Mouse (Mus musculus) kidney, embryonic 15.5 days (tissue): ENCODE measurements around the gene Nfib. TPM values are rescaled to one million over a fixed set of nuclear protein-coding genes. Genes with fewer than 3 reads are reported as not detected.

Experiments
- ATAC-seq: fragments of 200-750 bp; cut with Nextera tagmentation; replicated peaks from 2 replicates; pipeline ENCODE4 v1.8.0; 2017; ENCODE audit warnings: moderate TSS enrichment; ENCODE audit not compliant: low FRiP score
- H3K27ac ChIP-seq: fragments of 300-500 bp; sonication (generic); 2 replicates; pipeline ENCODE4 v1.5.1; 2015; ENCODE audit warnings: mild to moderate bottlenecking, inconsistent platforms
- H3K27me3 ChIP-seq: fragments of 300-500 bp; sonication (generic); 2 replicates; pipeline ENCODE4 v1.6.1; 2015; ENCODE audit warnings: inconsistent platforms
- H3K36me3 ChIP-seq: fragments of 300-500 bp; sonication (generic); 2 replicates; pipeline ENCODE4 v1.6.1; 2015; ENCODE audit warnings: inconsistent platforms
- H3K4me1 ChIP-seq: fragments of 300-500 bp; sonication (generic); 2 replicates; pipeline ENCODE4 v1.6.1; 2015; ENCODE audit warnings: inconsistent platforms
- H3K4me2 ChIP-seq: fragments of 300-500 bp; sonication (generic); 2 replicates; pipeline ENCODE4 v1.6.1; 2015; ENCODE audit warnings: moderate library complexity, mild to moderate bottlenecking, inconsistent platforms
- H3K4me3 ChIP-seq: fragments of 300-500 bp; sonication (generic); replicated peaks from 2 replicates; pipeline ENCODE4 v1.5.1; 2015; ENCODE audit warnings: mild to moderate bottlenecking, inconsistent platforms
- H3K9ac ChIP-seq: fragments of 300-500 bp; sonication (generic); 2 replicates; pipeline ENCODE4 v1.6.1; 2015; ENCODE audit warnings: mild to moderate bottlenecking, inconsistent platforms
- H3K9me3 ChIP-seq: fragments of 300-500 bp; sonication (generic); replicated peaks from 2 replicates; pipeline ENCODE4 v1.6.1; 2016; ENCODE audit warnings: inconsistent platforms
- WGBS: fragments of 180-500 bp; shearing (Covaris S2); methylation state at CpG from one replicate; pipeline ENCODE4 v1.1.7; 2015; ENCODE audit warnings: mixed read lengths; 5-methylcytosine and 5-hydroxymethylcytosine counted together
- polyA plus RNA-seq: library from polyadenylated mRNA; unstranded; fragments of >200 nt; fragmentation: Nextera tagmentation; extraction: Ambion mirVana; gene quantifications from 2 replicates; pipeline ENCODE4 v1.2.1, GENCODE M21; 2015

Nfib gene
- polyA plus RNA-seq, 1 experiment from 2014 or later: 33.8 TPM

- Histone ChIP-seq H3K36me3 (no peaks in the 10 kb centered on the region), H3K27ac (0 out of 2 replicates have a peak overlapping the region, but pooled peaks have one; percentile 7), H3K9ac (no peak overlapping the region), H3K4me3 (no peak overlapping the region), H3K4me2 (no peak overlapping the region), H3K4me1 (peaks cover 34% of the 10 kb centered on the region), H3K27me3 (no peaks in the 10 kb centered on the region; the same call in 1 of the 2 replicates), H3K9me3 (no peaks in the 10 kb centered on the region)
- ATAC-seq: 0 out of 2 replicates have a peak, but pooled peaks have one; percentile 47
- 26% methylated on average over 3 of the region's 3 CpGs for WGBS
Measured at GRCm38 (mm10) chr4:82456323-82456713, 249.2 kb downstream of the Nfib start.

GRCm38 (mm10) chr4:82455617-82456322 is 249.8 kb downstream of the Nfib start:
- Histone ChIP-seq H3K36me3 (no peaks in the 10 kb centered on the region), H3K27ac (peak overlapping the region; percentile 70), H3K9ac (no peak overlapping the region), H3K4me3 (no peak overlapping the region), H3K27me3 (no peaks in the 10 kb centered on the region; the same call in 1 of the 2 replicates), H3K4me1 (peaks cover 34% of the 10 kb centered on the region), H3K9me3 (no peaks in the 10 kb centered on the region), H3K4me2 (no peak overlapping the region)
- 72% methylated on average over 8 of the region's 8 CpGs for WGBS
- peak; percentile 61; the same call in 1 of the 2 replicates for ATAC-seq

GRCm38 (mm10) chr4:82454989-82455388 is 250.6 kb downstream of the Nfib start:
- no peak for ATAC-seq
- Histone ChIP-seq H3K27ac (peak overlapping the region; percentile 70; the same call in 1 of the 2 replicates), H3K4me1 (peaks cover 34% of the 10 kb centered on the region), H3K9ac (no peak overlapping the region), H3K4me3 (no peak overlapping the region), H3K4me2 (no peak overlapping the region), H3K36me3 (no peaks in the 10 kb centered on the region), H3K27me3 (no peaks in the 10 kb centered on the region; the same call in 1 of the 2 replicates), H3K9me3 (no peaks in the 10 kb centered on the region)
- WGBS: 80% methylated on average over 4 of the region's 4 CpGs

GRCm38 (mm10) chr4:82453341-82453740 is 252.2 kb downstream of the Nfib start:
- no peak overlapping the region for H3K4me2 ChIP-seq
- H3K4me1 ChIP-seq: peaks cover 43% of the 10 kb centered on the region
- no peaks in the 10 kb centered on the region for H3K9me3 ChIP-seq
- H3K27ac ChIP-seq: no peak overlapping the region
- H3K9ac ChIP-seq: no peak overlapping the region
- H3K36me3 ChIP-seq: no peaks in the 10 kb centered on the region
- no peak for ATAC-seq
- no peaks in the 10 kb centered on the region; the same call in 1 of the 2 replicates for H3K27me3 ChIP-seq
- H3K4me3 ChIP-seq: no peak overlapping the region

GRCm38 (mm10) chr4:82452905-82453304 is 252.6 kb downstream of the Nfib start:
- no peak overlapping the region for H3K9ac ChIP-seq
- WGBS: 82% methylated on average over 4 of the region's 4 CpGs
- no peak overlapping the region for H3K27ac ChIP-seq
- H3K27me3 ChIP-seq: no peaks in the 10 kb centered on the region; the same call in 1 of the 2 replicates
- peaks cover 46% of the 10 kb centered on the region for H3K4me1 ChIP-seq
- no peak overlapping the region for H3K4me3 ChIP-seq
- no peak for ATAC-seq
- H3K9me3 ChIP-seq: no peaks in the 10 kb centered on the region
- no peaks in the 10 kb centered on the region for H3K36me3 ChIP-seq
- no peak overlapping the region for H3K4me2 ChIP-seq

GRCm38 (mm10) chr4:82447061-82447671 is 258.4 kb downstream of the Nfib start:
- Histone ChIP-seq H3K4me2 (no peak overlapping the region), H3K27ac (peak overlapping the region; percentile 88), H3K4me1 (peaks cover 53% of the 10 kb centered on the region), H3K27me3 (peaks cover 4% of the 10 kb centered on the region; the same call in 1 of the 2 replicates), H3K9ac (no peak overlapping the region), H3K36me3 (no peaks in the 10 kb centered on the region), H3K9me3 (no peaks in the 10 kb centered on the region), H3K4me3 (no peak overlapping the region)
- peak; percentile 55 for ATAC-seq
- WGBS: 20% methylated on average over 8 of the region's 8 CpGs

GRCm38 (mm10) chr4:82444078-82444477 is 261.5 kb downstream of the Nfib start:
- Histone ChIP-seq H3K27ac (no peak overlapping the region), H3K36me3 (no peaks in the 10 kb centered on the region), H3K4me2 (no peak overlapping the region), H3K4me1 (peaks cover 60% of the 10 kb centered on the region), H3K4me3 (no peak overlapping the region), H3K27me3 (peaks cover 4% of the 10 kb centered on the region; the same call in 1 of the 2 replicates), H3K9me3 (no peaks in the 10 kb centered on the region), H3K9ac (no peak overlapping the region)
- no peak for ATAC-seq
- WGBS: 47% methylated on average over 1 of the region's 1 CpGs

- peaks cover 55% of the 10 kb centered on the region for H3K4me1 ChIP-seq
- H3K9ac ChIP-seq: no peak overlapping the region
- no peak overlapping the region for H3K4me3 ChIP-seq
- no peaks in the 10 kb centered on the region for H3K9me3 ChIP-seq
- H3K27me3 ChIP-seq: peaks cover 4% of the 10 kb centered on the region; the same call in 1 of the 2 replicates
- no peaks in the 10 kb centered on the region for H3K36me3 ChIP-seq
- H3K27ac ChIP-seq: 0 out of 2 replicates have a peak overlapping the region, but pooled peaks have one; percentile 27
- WGBS: 77% methylated on average over 5 of the region's 5 CpGs
- H3K4me2 ChIP-seq: no peak overlapping the region
- ATAC-seq: no peak
Measured at GRCm38 (mm10) chr4:82443441-82443840, 262.1 kb downstream of the Nfib start.

- no peak overlapping the region for H3K4me3 ChIP-seq
- peaks cover 4% of the 10 kb centered on the region; the same call in 1 of the 2 replicates for H3K27me3 ChIP-seq
- H3K9ac ChIP-seq: no peak overlapping the region
- WGBS: 18% methylated on average over 5 of the region's 5 CpGs
- no peaks in the 10 kb centered on the region for H3K9me3 ChIP-seq
- H3K4me2 ChIP-seq: no peak overlapping the region
- peak overlapping the region; percentile 27; the same call in 1 of the 2 replicates for H3K27ac ChIP-seq
- no peaks in the 10 kb centered on the region for H3K36me3 ChIP-seq
- peaks cover 56% of the 10 kb centered on the region for H3K4me1 ChIP-seq
- peak; percentile 96 for ATAC-seq
Measured at GRCm38 (mm10) chr4:82443003-82443402, 262.5 kb downstream of the Nfib start.

- H3K27me3 ChIP-seq: no peaks in the 10 kb centered on the region
- H3K4me1 ChIP-seq: peaks cover 49% of the 10 kb centered on the region
- H3K9me3 ChIP-seq: no peaks in the 10 kb centered on the region
- no peak for ATAC-seq
- H3K36me3 ChIP-seq: no peaks in the 10 kb centered on the region
- 85% methylated on average over 2 of the region's 2 CpGs for WGBS
- H3K4me2 ChIP-seq: no peak overlapping the region
- H3K27ac ChIP-seq: no peak overlapping the region
- no peak overlapping the region for H3K9ac ChIP-seq
- no peak overlapping the region for H3K4me3 ChIP-seq
Measured at GRCm38 (mm10) chr4:82440606-82441005, 264.9 kb downstream of the Nfib start.

GRCm38 (mm10) chr4:82439813-82440212 is 265.7 kb downstream of the Nfib start:
- Histone ChIP-seq H3K36me3 (no peaks in the 10 kb centered on the region), H3K4me2 (no peak overlapping the region), H3K9me3 (no peaks in the 10 kb centered on the region), H3K27ac (no peak overlapping the region), H3K9ac (no peak overlapping the region), H3K4me1 (peaks cover 55% of the 10 kb centered on the region), H3K4me3 (no peak overlapping the region), H3K27me3 (no peaks in the 10 kb centered on the region)
- 0 out of 2 replicates have a peak, but pooled peaks have one; percentile 33 for ATAC-seq
- 38% methylated on average over 8 of the region's 8 CpGs for WGBS

- Histone ChIP-seq H3K36me3 (no peaks in the 10 kb centered on the region), H3K4me3 (no peak overlapping the region), H3K9me3 (no peaks in the 10 kb centered on the region), H3K9ac (no peak overlapping the region), H3K4me1 (peaks cover 61% of the 10 kb centered on the region), H3K27ac (no peak overlapping the region), H3K27me3 (no peaks in the 10 kb centered on the region), H3K4me2 (no peak overlapping the region)
- no peak for ATAC-seq
- 93% methylated on average over 5 of the region's 5 CpGs for WGBS
Measured at GRCm38 (mm10) chr4:82438631-82439030, 266.9 kb downstream of the Nfib start.
